Mouse (Mus musculus) embryonic facial prominence, embryonic 13.5 days (tissue): ENCODE data around the gene Sult1c2. TPM values are rescaled to one million over a fixed set of nuclear protein-coding genes. Genes with fewer than 3 reads are reported as not detected.

Experiments used
- polyA plus RNA-seq: library from polyadenylated mRNA; unstranded; fragments of >200 nt; fragmentation: Nextera tagmentation; extraction: Ambion mirVana; gene quantifications from 2 replicates; pipeline ENCODE4 v1.2.1, GENCODE M21; 2015

Sult1c2 gene
- polyA plus RNA-seq, 1 experiment from 2014 or later, result not detected

Other genes starting within 250 kb of the Sult1c2 start
- 37.7 and 43.8 TPM in 2 replicates for gene Sgo1, start 157.0 kb downstream of the Sult1c2 start, polyA plus RNA-seq
- gene Sult1c1, start 144.3 kb upstream of the Sult1c2 start, polyA plus RNA-seq, result 0.61 and 0.77 TPM in 2 replicates